26 mouse cellular contexts compared by ENCODE assay signal in the genomic region with DNA sequence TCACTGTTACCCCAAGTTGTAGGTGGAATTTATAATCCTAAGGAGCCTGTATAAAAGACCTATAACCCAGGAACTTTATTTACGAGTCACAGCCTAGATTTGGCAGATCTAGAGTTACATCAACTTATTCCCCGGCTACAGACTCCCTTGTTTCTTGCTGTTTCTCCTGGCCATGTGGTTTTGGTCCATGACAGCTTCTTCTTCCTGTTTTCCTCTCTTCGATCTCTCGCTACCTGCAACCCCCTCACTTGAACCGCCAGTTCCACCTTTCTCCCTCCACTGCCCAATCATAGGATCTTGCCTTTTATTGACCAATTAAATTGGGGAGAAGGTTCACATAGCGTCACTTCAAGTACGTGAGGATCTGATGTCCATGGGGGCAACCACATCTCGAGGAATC.
"Had no signal": no experiment of that assay in that cellular context is flagged by ENCODE, and none has a peak within 500 bp of the region (broad histone marks: within the 10 kb centered on the region; RNA-seq: fewer than 3 reads in every experiment).

No protein-coding gene starts in this region.

- H3K9ac ChIP-seq: heart, embryonic 12.5 days; hindbrain, embryonic 12.5 days; hindbrain, embryonic 14.5 days; intestine, embryonic 15.5 days; kidney, embryonic 15.5 days; limb, embryonic 13.5 days; limb, embryonic 15.5 days had no signal

- H3K4me3 ChIP-seq: gastrocnemius, adult 2 months; heart, embryonic 10.5 days; heart, embryonic 12.5 days; hindbrain, embryonic 10.5 days; hindbrain, embryonic 12.5 days; intestine, embryonic 15.5 days; kidney, embryonic 15.5 days; limb, embryonic 13.5 days; limb, embryonic 15.5 days had no signal

- DNase-seq: gastrocnemius, adult 2 months; gastrocnemius, postnatal 10 days; gastrocnemius, postnatal 36 days; heart, adult 18-20 months; heart, postnatal 10 days; heart, postnatal 4 days; kidney, adult 2 months; kidney, adult 9 months; kidney, postnatal 14 days; kidney, postnatal 36 days; layer of hippocampus, adult 9-11 months; layer of hippocampus, postnatal 36 days; left cerebral cortex, postnatal 4 days had no signal

- H3K27ac ChIP-seq: gastrocnemius, adult 2 months; heart, embryonic 10.5 days; hindbrain, embryonic 10.5 days; hindbrain, embryonic 12.5 days; hindbrain, embryonic 14.5 days; intestine, embryonic 15.5 days; kidney, embryonic 15.5 days; kidney, postnatal 0 days; limb, embryonic 13.5 days; limb, embryonic 15.5 days had no signal

- ATAC-seq: hindbrain, embryonic 16.5 days; inflammation-experienced regulatory T-cells, adult 6 months; intestine, embryonic 15.5 days; intestine, postnatal 0 days had no signal

- H3K36me3 ChIP-seq: heart, embryonic 10.5 days; heart, embryonic 12.5 days; hindbrain, embryonic 10.5 days; hindbrain, embryonic 12.5 days; intestine, embryonic 15.5 days; kidney, embryonic 15.5 days; limb, embryonic 13.5 days; limb, embryonic 15.5 days had no signal

- H3K27me3 ChIP-seq: heart, embryonic 12.5 days; hindbrain, embryonic 12.5 days; intestine, embryonic 15.5 days; kidney, embryonic 15.5 days; limb, embryonic 13.5 days; limb, embryonic 15.5 days had no signal

- H3K4me1 ChIP-seq: heart, embryonic 10.5 days; heart, embryonic 12.5 days; hindbrain, embryonic 10.5 days; hindbrain, embryonic 12.5 days; intestine, embryonic 15.5 days; kidney, embryonic 15.5 days; limb, embryonic 13.5 days; limb, embryonic 15.5 days had no signal

- H3K9me3 ChIP-seq: heart, embryonic 10.5 days; heart, embryonic 12.5 days; hindbrain, embryonic 10.5 days; hindbrain, embryonic 12.5 days; intestine, embryonic 15.5 days; kidney, embryonic 15.5 days; limb, embryonic 13.5 days; limb, embryonic 15.5 days had no signal

- H3K4me2 ChIP-seq: heart, embryonic 12.5 days; hindbrain, embryonic 12.5 days; hindbrain, embryonic 14.5 days; intestine, embryonic 15.5 days; kidney, embryonic 15.5 days; limb, embryonic 13.5 days; limb, embryonic 15.5 days had no signal
